Mouse (Mus musculus) naive thymus-derived CD4-positive, alpha-beta T cell, adult 2 months (primary cell): ENCODE measurements at regions not wholly inside any gene's neighbourhood (a gene's known extent, or its start where the extent isn't known, plus 50 kb on each side); places are given as distances from the start of the nearest gene placed in this dataset.
A peak's percentile ranks its signal among the peaks of the same experiment; 100 is the strongest.

Experiments used
- DNase-seq: peaks from one replicate; pipeline ENCODE4 v3.0.0-alpha.2; 2011; ENCODE audit warnings: low read depth

DNA sequence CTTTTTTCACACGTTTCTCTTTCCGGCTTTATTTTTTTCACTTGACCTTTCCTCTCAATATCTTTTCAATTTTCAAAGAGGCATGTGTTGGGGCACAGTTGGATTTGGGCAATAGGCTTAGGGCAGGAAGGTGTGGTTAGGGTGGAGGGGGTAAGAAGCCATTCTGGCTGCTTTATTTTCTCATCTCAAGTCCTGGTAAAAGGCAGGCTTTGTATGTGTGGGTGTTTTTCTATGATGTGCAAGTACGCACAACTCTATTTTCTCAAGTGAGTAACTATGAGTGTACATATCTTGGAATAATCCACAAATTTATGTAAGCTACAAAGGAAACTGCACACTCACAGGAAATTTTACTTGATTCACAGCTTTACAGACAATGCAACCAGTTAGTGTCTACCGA lies 121.5 kb upstream of the Ifne start:
- peak; percentile 19 for DNase-seq

DNA sequence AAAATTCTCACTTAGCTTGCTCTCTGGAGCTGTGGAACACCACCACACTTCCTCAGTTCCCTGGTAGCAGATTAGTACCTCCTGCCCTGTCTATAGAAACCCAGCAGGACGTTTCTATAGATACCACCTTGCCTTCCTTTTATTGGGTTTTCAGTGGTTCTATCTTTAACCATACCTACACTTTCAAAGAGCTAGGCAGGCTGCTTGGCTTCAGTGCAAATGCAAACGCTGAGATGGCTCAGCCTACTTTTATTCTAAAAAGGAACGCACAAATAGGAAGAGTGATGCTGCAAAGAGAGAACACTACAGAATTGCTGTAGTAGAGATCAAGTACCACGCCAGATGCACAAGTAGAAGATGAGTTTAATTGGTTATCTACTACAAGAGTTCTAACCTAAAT lies 120.9 kb upstream of the Ifne start:
- peak; percentile 3 for DNase-seq

DNA sequence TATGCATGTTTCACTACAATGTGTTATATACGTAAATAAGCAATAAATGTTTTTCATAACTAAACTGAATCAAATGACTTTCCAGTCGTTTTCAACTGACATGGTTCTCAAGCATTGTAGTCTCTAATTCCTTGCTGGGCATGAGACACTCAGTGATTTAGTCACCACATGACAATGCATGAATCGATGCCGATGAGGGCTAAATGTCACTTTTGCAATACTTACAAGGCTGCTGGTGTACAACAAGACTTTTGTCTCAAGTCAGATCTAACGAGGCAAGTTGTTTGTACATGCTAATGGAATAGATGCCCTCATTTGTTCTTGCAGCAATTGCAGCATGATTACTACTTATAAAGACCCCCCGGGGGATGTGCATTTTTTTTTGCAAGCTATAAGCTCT lies 120.2 kb upstream of the Ifne start:
- DNase-seq = no peak

DNA sequence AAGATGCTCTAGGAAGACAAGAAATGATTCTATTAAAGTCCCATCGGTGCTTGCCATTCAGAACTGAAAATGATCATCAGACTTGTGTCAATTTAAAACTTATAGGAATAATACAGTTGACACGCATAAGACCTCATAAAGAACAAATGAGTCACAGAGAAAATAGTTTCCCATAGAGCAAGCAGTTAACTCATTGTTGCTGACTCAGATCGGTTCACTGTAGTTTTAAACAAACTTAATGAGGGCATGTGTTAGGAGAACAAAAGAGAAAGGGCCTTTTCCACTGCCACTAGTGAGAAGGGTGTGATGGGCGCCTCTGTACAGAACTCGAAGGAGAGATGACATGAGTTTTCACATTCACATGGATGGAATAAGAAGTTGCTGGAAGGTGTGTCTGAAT lies 118.3 kb upstream of the Ifne start:
- no peak for DNase-seq

DNA sequence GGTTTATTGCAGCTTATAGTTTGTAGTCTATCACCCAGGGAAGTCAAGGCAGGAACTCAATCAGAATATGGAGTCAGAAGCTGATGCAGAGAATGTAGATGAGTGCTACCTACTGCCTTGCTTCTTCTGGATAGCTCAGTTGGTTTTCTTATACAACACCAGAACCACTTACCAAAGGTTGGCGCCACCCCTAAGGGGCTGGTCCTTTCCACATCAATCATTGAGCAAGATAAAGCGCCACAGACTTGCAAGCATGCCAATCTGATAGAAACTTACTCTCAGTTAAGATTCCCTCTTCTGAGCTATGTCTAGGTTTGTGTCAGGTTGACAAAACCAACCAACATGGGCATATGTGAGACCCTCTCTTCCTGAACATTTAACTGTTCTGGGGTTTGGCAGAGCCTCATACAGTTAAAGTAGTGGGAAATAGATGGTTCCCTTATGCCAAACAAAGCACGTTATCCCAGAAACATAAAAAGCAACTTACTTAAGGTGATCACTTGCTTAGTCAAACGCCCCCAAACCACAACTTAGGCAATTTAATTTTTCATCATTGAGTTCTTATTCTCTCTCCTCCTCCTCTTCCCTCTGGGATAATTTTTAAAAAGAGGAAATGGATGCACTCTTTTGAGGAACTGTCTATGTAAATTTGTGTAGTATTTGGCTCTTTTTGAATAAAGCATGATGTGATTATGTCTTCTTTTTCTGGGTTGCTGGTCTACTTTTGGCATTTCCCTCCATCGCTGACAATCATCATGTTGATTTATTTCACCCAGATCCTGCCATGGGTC lies 115.3 kb upstream of the Ifne start:
- DNase-seq = no peak

DNA sequence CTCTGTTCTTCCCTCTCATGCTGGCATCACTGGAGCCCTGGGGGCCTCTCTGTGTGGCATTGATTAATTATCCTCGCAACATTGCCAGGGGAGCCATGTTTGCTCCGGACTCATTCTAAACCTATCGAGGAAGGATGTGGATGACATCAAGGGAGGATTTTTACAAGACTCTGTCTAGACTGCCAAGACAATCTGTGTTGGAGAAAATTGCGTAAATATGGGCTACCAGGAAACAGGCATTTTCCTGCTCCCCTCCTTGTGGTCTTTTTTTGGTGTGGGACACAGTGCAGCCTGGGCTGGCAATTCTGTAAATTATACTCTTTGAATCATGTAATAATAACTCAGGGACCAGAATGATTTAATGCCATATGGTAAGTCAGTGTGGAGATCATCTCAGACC lies 114.5 kb upstream of the Ifne start:
- no peak for DNase-seq

DNA sequence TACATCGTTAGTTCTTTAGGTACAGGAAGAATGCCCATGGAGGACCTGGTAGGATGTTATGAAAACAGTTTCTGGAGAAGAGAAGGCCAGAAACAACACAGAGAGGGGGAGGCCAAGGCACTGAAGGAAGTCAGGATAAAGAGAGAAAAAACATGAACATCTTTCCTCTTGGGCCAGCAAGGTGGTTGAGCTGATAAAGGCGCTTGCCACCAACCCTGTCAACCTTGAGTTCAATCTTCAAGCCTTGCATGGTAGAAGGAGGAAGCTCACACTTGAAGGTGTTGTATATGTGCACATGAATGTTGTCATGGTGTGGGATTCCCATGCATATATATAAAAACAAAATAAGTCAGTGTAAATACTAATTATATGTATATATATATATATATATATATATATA lies 112.5 kb upstream of the Ifne start:
- no peak for DNase-seq

DNA sequence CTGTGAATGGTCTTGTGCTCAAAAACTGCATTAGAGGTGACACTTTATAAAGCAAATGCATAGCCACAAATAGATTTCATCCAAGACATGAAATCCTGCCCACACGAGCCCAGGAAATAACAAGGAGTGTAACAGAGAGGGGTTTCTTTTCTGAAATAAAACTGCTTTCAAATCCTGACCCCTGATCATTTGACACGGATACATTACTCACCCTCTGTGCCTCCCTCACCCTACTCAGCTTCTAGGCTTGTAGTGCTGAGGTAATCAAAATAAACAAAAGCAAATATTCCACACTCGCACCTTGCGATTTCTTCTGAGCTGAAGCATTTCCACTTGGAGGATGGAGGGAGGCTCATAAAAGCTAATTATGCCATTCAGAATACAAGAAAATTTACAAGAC lies 108.4 kb upstream of the Ifne start:
- DNase-seq = no peak

DNA sequence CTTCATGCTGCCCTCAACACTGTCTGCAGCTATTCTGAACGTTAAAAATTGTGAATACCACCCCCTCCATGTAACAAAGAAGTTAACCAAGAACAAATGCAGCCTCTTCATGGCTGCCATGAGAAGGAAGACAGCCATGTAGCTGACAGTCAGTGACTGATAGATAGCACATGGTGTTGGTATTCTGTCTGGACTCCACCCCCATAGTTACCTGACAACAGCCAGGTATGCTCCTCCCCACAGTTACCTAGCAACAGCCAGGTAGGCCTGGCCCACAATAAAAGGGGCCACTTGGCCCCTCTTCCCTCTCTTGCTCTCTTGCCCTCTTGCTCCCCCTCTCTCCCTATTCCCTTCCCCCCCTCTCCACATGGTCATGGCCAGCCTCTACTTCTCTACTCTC lies 107.1 kb upstream of the Ifne start:
- no peak for DNase-seq

DNA sequence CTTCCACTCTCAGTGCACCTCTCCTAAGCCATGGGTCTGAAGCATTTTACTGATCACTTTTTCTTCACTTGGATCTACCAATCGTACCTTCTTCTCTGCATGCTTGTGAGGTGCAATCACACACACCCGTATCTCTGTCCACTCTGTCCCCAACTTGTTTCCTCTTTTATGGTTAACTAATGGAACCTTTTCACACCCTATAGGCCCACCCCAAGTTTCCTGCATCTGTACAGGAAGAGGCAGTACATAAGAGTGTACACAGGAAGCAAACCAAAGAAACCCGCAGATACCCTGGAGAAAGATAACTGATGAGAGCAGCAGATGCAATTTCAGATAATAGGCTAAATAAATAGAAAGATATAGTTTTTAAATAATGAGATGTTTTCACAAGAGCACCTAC lies 102.5 kb upstream of the Ifne start:
- peak; percentile 7 for DNase-seq

DNA sequence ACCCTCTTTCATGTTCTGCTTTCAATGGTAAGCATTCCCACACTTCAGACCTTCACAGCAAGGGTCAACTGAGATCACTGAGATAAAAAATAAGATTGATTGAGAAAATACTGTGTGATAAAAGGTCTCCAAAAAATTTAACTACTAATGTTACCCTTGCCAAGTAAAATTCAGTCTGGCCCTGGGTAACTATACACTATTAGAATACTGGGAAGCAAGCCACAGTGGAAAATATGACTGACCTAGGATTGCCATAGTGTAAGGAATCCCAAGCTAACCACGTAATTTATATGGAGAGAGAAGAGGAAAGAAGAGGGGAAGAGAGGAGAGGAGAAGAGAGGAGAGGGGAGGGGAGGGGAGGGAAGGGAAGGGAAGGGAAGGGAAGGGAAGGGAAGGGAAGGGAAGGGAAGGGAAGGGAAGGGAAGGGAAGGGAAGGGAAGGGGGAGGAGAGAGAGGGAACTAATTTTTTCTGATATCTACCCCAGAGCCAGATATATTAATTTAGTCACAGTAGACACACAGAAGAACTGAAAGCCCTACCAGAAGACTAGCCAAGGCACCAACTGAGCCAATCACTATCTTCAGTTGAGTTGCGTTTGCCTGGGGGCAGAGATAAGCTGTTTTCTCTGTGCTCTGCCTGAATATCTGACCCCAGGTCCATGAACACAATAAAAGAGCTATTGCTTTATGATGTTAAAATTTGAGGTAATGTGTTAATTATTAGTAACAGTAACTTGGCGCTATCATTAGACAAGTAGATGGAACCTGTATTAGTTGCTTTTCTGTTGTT lies 97.3 kb upstream of the Ifne start:
- no peak for DNase-seq

DNA sequence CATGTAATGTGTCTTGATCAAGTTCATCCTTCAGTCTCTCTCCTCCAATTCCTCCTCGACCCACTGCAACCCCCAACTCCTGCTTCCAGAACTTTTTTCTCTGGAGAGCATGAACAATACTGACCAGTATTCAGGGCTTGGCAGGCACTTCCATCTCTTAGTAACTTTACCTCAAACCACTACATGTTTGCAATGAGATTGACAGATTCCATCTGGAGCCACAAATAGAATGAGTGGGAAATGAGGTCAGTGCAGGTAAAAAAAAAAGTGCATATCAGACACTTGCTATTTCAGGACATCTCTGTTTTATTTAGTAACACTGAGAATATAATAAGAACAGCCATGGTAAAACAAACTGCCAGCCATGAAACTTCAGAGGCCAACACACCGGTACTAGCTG lies 94.5 kb upstream of the Ifne start:
- DNase-seq = no peak

DNA sequence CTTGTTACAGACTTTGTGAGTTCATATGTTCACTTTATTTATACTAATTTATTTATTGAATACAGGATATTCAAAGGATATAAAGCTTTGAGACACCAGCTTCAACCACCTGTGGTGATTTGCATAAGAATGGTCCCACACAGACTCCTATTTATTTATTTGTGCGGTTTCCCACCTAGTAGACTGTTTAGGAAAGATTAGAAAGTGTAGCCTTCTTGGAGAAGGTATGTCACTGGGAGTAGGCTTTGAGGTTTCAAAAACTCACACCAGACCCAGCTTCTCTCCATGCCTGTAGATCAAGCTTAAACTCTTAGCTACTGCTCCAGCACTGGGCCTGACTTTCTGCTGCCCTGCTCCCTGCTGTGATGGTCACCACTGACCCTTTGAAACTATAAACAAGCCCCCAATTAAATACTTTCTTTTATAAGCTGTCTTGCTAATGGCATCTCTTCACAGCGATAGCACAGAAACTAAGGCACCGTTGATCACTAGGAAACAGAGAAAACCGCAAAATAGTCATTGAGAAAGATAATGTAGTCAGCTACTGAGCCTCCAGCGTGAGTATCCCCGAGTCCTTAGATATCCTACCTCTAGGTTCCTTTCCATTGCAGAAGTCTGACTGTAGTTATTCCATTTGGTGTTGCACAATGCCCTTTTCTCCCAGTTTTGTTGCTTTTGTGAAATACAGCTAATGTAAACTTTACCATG lies 89.3 kb upstream of the Ifne start:
- no peak for DNase-seq

DNA sequence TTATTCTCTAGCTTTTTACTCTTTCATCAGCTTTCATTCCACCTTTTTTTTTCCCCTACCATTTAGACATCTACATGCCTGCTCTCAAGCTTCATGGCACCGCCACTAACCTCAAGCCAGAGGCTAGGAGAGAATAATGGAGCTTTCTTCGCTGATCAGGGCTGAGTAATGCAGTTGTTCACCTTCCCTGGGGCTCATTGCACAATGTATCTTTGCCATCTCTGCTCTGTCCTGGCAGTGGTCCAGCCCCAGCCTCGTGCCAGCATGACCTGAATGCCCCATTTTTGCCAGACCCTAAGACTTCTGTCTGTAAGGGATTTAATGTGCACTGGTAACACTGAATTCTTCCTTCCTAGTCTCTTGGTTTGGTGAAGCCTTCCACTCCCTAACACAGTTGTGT lies 79.6 kb upstream of the Ifne start:
- DNase-seq = no peak

DNA sequence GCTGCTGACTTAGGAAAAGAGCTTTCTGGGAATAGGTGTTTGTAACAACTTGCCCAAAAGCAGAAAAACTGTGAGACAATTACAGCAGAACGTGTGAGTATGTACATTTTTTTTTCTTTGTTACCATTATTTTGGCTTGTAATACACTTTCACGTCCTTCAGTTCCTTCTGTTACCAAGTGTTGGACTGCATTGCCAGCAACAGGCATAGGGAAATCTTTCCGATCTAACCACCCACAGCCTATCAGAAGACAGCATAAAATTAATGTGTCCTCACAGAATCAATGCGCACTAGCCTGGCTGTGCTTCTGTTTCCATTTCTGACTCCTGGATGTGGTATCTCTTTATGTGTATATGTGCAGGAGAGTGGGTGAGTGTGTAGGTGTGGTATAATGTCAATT lies 76.6 kb upstream of the Ifne start:
- no peak for DNase-seq

DNA sequence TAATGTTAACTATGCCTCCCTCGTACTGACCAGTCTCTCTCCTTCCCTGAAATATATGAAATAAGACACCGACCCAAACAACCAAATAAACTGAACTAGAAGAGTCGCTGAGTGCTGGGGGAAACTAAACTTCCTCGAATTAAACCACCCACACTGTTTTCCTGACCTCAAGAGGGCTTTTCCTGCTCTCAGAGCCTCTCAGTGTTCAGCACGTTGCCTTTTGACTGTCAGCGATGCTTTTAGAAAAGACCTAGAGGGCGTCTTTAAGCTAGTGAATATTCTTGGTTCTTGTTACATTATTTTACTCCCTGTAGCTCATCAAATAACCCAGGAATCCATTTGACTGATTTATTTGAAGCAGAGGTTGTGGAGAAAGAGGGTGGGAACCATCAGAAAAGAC lies 76.2 kb upstream of the Ifne start:
- DNase-seq = peak; percentile 12

DNA sequence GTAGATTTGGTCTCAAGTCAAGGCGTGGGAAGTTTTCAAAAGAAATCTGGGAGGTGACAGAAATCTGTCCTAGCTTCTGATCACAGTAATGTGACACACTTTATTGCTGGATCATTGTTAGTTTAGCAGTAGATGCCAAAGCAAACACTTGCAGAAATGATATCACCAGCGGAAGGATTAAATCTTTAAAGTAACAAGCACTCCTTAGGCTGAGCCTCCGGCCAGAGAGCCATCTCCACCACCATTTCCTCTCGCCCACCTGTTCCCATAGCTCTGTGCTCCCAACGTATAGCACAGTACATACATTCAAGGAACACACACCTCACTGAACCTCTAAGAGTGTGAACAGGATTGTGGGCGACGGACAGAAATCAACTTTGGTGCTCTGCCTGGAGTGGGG lies 75.6 kb upstream of the Ifne start:
- DNase-seq = no peak

DNA sequence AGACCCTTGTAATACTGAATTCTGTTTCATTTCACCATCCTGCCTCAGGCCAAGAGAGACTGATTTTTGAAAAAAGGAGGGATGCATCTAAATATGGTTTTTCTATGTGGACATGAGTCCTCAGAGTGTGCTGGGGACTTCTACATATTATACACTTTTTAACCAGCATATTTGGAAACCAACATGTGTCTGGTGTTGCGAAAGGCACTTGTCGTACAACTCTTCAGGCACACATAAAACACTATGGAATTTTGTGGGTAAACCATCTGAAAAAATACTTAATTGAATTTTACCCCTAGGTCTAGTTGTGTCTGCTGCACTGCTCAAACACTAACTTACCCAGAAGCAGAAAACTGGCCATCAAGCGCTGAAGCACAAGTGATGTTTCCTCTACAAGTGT lies 74.0 kb upstream of the Ifne start:
- no peak for DNase-seq

DNA sequence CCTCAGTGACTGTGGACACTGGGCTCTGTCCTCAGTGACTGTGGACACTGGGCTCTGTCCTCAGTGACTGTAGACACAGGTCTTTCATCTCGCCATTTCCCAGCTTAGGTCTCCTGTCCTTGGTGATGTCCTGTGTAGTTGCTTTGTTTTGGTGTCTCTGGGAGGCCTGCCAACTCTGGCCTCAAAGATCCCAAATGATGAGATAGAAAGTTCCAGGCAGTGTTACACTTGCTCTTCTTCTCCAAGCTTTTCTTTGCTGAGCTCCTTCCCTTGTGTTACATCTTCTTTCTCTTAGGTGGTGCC lies 71.0 kb upstream of the Ifne start:
- DNase-seq = no peak

DNA sequence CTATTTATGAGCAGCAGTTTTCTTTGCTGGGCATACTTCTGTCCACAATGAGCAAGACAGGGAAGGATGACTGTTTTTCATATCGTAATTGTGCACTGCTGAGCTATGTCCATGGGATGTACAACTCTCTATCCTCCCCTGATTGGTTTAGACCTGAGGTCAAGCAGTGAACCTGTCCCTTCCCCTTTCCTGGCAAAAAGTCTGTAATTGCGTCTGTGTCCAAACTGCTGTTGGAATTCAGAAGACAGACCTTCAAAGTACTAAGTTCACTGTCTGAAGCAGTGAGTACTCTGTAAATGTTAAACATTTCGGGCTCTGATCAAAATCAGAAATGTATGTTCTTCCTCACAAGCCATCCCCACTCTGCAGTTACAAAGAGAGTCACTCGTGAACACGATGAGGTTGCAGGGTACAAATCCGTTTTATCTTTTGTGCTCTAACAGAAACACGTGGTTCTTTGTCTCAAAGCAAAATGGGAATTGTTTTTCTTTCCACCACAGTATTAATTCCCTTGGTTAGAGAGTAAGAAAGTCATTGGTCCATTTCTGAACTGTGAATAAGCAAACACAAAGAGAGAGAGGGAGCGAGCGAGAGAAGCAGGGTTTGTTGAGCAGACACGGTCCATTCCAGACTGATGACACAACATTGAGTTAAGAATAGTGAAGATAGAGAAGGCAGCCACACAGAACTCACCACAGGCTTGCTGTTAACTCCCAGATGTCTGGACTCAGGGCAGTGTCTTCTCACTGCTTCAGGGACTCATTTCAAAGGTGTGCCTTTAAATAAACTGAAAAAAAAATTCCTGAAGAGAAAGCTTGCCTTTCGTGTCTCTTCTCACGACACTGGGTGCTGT lies 70.4 kb upstream of the Ifne start:
- DNase-seq = no peak

DNA sequence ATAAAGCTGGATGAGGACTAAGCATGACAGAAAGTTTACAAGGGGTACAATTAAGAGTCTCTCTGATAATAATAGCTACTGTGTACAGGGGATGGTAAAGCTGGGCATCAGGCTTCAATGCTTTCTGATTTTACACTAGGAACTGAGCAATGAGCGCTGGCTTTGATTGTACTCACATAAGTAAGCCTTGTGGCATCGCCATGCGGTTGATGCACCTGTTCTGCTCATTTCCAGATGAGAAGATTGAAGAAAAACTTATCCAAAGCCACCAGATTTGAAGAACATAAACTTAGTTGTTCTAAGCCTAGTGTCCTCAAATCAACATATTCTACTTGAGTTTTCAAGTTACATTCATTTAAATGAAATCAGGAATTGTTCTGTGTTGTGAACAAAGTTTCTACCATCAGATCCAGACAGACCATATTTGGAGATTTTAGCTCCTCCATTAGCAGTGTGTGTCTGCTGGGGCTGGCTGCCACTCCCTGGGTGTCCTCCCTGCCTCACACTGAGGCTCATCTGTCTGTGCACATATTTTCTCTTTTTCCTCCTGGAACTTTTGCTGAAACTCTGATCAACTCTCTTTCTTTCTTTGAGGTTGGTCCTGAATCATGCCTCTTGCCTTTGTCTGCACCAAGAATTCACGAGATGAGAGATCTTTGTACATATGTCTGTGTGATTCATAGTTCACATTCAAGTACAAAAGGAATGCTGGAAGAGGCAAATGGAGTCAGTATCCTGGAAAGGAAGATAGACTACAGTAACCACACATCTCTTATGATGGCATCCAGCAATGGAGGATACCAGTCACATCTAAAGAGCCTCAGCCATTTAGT lies 68.2 kb upstream of the Ifne start:
- DNase-seq = no peak

DNA sequence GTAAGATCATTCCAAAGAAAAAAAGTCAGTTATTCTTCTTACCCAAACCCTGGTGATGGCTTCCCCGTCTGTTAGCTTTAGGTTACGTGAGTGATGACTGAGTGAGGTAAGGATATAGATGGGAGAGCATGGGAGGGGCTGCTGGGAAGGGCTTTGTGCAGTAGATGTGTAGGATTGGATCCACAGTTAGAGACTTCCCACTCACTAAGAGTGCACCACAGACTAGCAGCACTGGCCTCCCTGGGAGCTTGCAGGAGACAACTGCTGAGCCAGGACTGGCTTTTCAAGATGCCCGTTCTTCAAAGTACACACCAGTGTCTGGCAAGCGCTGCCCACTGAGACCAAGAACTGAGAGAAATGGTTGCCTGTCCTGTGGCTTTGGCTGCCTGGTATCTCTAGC lies 62.0 kb upstream of the Ifne start:
- no peak for DNase-seq
